Mouse (Mus musculus): ENCODE measurements around the gene Hes3.

Gene Hes3

DNA sequence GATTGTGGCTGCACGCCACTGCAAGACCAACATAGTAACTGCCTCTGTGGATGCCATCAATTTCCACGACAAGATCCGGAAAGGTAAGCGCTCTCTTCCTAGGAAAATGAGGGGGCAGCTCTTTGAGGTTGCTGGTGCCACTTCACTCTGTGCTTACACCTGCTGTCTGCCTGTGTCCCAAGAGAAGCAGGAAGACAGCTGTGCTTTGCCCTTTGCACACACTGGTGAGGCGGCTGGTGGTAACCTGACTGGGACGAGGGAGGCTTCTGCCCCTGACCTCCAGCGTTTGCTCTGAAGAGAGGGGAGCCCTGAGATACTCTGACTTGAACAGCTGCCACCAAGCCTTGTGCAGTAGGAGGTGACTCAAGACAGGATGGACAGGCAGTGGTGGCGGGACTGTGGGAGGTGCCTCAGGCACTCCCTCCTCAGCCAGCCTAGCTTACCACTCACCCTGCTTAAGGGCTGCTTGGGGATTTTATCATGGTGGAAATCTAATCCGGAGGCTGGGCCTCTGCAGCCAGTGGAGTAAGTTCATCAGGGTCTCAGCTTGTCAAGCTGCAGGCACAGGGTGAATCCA, 38.2 kb downstream of the Hes3 start:
- DNase-seq (ENCODE audit: low spot score): no peak

- no peak for DNase-seq (ENCODE audit: low spot score)
Measured at GRCm38 (mm10) chr4:152250615-152251014, 40.8 kb downstream of the Hes3 start.

DNA sequence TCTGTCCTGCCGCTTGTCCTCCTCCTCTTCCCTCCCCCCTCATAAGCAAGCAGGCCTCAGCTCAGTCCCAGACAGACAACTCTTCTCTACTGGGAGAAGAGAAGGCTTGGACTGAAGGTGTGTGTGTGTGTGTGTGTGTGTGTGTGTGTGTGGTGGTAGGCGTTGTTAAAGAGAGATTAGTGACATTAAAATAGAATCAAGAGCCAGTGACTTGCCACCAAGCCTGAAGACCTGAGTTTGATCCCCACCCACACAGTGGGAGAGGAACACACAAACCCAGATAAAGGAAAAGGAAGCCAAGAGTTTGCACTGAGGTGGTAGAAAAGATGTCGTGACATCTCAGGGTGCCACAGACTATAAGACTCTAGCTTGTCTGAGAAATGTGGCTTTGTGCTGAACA, 44.3 kb downstream of the Hes3 start:
- DNase-seq (ENCODE audit: low spot score): no peak

GRCm38 (mm10) chr4:152246011-152246410, 45.5 kb downstream of the Hes3 start:
- DNase-seq (ENCODE audit: low spot score): no peak

DNA sequence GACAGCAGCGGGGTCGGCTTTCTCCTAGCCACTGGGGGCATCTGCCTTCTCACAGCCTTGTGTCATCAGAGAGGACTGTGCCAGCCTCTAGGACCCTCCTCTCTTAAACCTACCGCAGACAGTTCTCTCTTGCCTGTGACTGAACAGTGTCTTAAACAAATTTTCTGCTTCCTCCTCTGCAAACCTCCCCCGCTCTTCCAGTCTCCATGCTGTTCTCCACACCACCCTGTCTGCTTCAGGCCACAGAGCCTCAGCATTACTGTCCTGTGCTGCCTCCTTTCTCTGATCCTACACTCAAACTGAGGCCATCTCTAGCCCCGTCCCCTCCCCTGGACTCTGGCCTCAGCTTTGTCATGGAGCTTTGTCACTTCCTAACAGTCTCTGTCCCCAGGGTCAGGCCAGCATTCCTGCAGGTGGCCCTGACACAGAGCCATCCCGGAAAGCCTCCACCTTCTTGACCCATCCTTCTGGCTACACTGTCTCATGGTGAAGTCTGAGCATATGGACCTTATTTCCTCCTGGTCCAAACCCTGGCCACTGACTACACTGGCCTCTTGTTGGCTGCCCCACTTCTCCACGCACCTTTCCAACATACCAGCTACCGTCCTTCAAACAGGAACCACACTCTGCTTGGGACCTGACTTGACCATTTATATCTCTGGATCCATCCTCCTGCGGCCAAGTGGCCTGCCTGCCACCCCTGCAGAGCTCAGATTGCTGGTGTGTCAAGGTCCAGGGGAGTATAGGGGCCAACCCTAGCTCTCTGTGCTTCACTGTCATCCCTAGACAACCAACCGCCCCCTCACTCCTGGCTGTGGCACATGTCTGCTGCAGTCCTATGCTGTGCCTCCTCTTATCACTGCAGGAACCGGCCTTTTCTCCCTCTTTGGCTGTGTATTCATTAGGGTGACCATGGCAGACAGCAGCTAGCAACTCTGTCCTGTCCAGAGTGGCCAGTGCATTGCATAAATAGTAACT, 46.6 kb downstream of the Hes3 start:
- no peak for DNase-seq (ENCODE audit: low spot score)

- no peak for DNase-seq (ENCODE audit: low spot score)
Measured at GRCm38 (mm10) chr4:152243969-152244368, 47.5 kb downstream of the Hes3 start.

- no peak for DNase-seq (ENCODE audit: low spot score)
Measured at GRCm38 (mm10) chr4:152243241-152243891, 48.1 kb downstream of the Hes3 start.

DNA sequence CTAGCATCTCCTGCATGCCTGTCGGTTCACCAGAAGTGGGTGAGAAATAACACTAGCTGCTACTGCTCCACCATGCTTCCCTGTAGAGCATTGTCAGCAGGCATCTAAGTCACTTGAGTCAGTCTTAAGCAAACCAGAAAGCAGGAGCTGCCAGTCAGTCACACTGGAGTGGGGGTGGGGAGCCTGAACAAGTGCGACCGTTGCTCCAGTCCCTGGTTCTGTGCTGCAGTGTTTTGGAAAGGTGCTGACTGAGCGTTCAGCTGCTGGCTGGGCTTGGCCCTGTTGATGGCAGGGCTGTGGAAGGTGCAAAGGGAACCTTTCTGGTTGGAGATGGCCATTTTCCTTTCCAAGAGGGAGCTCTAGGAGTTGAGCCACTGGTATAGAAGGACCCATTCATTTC, 51.5 kb downstream of the Hes3 start:
- DNase-seq (ENCODE audit: low spot score): no peak

Data from retina, embryonic 14.5 days (tissue).